Mouse (Mus musculus) retina, postnatal 7 days (tissue): ENCODE measurements around the gene Yipf1.
"Not testable (repeated sequence)": the region's sequence is repeated elsewhere in the genome, so short reads cannot be mapped to it uniquely, and the experiment has no call there.

ENCODE experiments used
- DNase-seq: peaks from one replicate; pipeline ENCODE4 v3.0.0-alpha.2; 2012; ENCODE audit warnings: low read depth, low spot score

The Yipf1 gene

GRCm38 (mm10) chr4:107323113-107323512 lies 8.9 kb downstream of the Yipf1 start:
- no peak for DNase-seq

GRCm38 (mm10) chr4:107328530-107328929 lies 14.4 kb downstream of the Yipf1 start:
- no peak for DNase-seq

- no peak for DNase-seq
Observed at GRCm38 (mm10) chr4:107333514-107333913, 19.4 kb downstream of the Yipf1 start.

GRCm38 (mm10) chr4:107336356-107336755 lies 22.2 kb downstream of the Yipf1 start:
- DNase-seq = no peak

DNA sequence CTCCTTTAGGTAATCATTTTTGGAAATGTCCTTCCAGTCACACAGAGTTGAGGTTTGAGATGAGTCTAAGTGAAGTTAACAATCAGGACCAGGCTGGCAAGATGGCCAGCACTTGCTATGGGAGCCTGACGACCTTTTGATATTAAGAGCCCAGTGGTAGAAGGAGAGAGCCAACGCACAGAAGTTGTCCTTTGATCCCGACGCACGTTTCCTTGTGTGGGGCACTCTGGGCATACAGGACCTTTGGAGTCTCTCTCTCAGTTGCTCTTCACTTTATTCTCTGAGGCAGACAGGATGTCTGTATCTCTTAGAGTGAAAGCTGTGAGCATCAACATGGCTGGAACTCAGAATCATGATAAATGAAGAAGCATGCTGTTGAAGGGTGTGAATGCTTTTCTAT lies 23.3 kb downstream of the Yipf1 start:
- DNase-seq = no peak

GRCm38 (mm10) chr4:107341354-107341753 lies 27.2 kb downstream of the Yipf1 start:
- DNase-seq = peak; percentile 16

DNA sequence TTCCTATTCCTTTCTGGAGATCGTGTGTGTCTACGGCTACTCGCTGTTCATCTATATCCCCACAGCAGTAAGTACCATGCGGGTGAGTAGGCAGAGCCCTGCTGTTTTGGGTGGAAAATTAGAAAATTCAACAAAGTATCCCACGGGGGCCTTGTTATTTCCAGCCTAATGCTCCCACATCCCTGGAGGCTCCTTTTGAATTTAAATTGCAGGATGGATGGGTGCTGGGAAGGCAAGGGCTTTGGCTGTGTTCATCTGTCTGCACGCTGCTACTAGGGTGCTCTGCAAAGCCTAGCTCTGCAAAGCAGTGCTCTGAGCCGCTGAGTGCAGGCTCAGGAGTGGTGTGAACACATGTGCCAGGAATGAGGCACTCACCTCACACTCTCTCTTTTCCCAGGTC lies 30.4 kb downstream of the Yipf1 start:
- DNase-seq = no peak

- DNase-seq = no peak
Observed at GRCm38 (mm10) chr4:107347221-107347620, 33.1 kb downstream of the Yipf1 start.

- no peak for DNase-seq
Observed at GRCm38 (mm10) chr4:107348529-107349310, 34.6 kb downstream of the Yipf1 start.

- peak; percentile 53 for DNase-seq
Observed at GRCm38 (mm10) chr4:107349311-107350008, 35.3 kb downstream of the Yipf1 start.

DNA sequence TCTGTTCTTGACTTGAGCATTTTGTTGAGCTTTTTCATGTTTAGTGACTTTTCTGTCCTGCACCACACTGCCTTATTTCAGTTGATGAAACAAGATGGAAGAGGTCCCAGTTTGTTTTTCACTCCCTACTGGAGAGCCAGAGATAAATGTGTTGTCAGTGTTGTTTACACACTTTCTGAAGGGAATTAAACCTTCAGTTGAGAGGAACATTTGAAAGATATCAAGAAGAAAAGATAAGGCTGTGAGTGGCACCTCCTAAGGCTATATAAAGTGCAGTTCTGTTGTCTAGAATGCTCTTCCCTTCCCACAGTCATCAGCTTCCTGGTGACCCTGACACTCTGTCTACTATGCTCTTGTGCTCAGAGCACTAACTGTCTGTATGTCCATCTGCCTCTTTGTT lies 37.2 kb downstream of the Yipf1 start:
- no peak for DNase-seq

GRCm38 (mm10) chr4:107353612-107354011 lies 39.4 kb downstream of the Yipf1 start:
- no peak for DNase-seq

- DNase-seq = no peak
Observed at GRCm38 (mm10) chr4:107354126-107354525, 40.0 kb downstream of the Yipf1 start.

DNA sequence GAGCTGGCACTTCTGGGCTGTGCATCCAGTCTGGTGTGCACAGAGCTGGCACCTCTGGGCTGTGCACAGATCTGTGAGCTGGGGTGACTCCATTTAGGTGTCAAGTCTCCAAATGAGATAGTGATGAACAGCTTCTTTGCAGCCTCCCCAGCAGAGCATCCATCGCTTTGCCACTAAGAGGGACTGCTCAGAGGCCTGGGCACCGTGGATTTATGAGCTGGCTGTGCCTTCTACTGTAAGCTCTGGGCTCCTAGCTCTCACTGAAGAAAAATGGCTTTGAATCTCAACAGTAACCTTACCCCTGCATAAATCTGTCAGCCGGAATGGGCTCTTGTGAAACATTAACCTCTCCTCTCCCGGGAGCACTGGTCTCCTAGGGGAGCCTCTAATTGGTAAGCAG lies 40.4 kb downstream of the Yipf1 start:
- DNase-seq = no peak

- not testable (repeated sequence) for DNase-seq
Observed at GRCm38 (mm10) chr4:107357172-107357571, 43.0 kb downstream of the Yipf1 start.

DNA sequence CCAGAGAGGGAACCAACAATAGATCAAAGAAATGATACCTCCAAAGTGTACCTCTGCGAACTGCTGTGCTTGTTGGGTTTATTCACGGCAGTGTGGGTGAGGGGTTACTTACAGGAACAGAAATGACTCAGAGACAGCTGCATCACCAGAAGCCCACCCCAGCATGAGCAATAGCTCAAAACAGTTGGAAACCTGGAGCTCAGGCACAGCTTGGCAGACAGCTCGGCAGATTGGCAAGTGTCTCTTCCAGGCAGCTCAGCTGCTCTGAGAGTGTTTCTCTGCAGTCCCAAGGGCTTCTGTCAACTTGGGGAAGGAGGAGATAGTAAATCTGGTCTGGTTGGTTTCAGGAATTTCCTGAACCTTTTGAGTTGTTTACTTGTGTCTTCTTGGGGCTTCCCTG lies 44.3 kb downstream of the Yipf1 start:
- DNase-seq = no peak

GRCm38 (mm10) chr4:107360457-107361145 lies 46.4 kb downstream of the Yipf1 start:
- no peak for DNase-seq

DNA sequence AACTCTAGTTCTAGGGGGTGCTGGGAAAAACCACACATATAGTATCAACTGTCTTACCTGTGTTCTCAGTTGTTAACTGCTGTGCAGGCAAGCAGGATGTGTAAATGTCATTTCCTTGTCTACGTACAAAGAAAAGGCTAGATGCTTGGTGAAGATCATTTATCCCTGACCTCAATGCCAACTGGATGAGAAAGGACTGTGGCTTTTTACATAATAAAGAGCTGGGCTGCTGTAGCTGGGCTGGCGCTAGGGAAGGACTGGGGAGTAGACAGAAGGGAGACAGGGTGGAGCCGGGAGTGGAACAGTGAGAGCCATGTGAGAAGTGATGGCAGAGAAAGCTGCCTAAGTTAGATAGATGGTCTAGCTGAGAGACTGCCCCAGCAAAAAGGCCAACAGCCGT lies 48.6 kb downstream of the Yipf1 start:
- no peak for DNase-seq

DNA sequence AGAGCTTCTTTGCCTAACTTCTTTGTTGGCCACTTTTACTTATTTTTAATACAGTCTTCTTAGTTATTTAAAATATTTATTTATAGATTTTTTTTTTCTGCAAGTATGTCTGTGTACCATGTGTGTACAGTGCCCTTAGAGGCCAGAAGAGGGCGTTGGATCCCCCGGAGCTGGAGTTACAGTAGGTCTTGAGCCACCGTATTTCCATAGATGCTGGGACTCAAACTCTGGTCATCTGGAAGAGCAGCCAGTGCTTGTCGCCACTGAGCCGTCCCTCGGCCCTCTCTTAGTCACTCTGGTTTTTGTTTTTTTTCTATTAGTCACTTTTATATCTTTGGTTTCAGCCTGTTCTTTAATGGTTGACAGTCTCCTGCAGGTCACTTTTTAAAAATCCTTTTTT lies 49.4 kb downstream of the Yipf1 start:
- DNase-seq = no peak

DNA sequence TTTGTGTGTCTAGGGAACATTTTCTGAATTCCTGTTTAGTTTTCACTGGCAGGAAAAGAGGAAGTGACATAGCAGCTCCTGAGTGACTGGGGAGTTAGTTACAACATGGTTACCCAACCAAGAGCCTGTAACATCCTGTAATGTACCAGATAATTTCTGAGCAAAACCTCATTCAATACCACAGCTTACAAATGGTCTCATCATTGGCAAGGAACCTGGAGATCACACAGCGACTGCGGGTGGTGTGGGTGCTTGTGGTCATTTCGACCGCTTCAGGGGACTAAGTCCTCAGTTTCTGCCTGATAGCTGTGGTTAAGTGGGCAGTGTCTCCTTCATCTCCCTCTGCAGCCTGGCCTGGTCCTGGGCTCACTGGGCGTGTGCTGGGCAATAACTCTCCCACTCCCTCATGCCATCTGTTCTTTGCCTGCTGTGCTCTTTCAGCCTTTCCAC lies 50.1 kb downstream of the Yipf1 start:
- no peak for DNase-seq

GRCm38 (mm10) chr4:107366408-107366807 lies 52.2 kb downstream of the Yipf1 start:
- not testable (repeated sequence) for DNase-seq

DNA sequence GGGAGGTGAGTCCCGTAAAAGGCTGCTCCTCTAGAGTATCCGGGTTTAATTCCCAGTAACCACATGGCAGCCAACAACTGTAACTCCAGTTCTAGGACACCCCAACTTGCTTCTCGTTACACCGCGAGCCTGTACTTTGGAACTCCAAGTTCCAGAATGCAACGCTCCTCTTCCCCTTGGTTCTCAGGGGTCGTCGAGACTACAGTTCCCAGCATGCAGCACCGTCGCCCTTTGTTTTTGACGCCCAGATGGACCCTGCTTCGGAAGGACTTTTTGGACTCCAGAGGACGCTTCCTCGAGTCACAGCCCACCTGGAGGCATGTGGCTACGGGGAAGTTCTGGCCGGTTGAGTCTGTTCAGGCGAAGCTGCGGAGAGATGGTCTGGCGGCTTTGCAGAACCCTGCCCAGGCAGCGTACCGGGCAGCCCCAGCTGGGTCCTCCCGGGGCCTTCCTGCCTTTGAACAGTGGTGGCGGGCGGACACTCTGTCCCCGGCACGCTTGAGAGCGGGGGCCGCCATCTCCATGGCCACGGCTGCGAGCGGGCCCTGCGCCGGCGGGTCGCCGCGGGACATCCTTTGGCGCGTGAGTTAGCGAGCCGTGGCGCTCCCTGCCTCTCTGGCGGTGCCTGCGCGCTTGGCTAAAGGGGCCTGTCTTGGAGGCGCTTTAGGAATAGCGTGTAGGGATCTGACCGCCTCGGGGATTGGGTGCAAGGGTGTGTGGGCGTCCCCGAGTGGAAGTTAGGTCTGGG lies 53.6 kb downstream of the Yipf1 start, which contains the start of gene Ndc1:
Gene Ndc1 (plus strand): TSS at position 218 of the 748 bp plus-strand sequence.
- DNase-seq = peak; percentile 80
